Mouse (Mus musculus) erythroblast, embryonic 14.5 days (primary cell): ENCODE results near the gene Gm3417.
"Not testable (repeated sequence)": the region's sequence is repeated elsewhere in the genome, so short reads cannot be mapped to it uniquely, and the experiment has no call there.

Source experiments
- GATA1 ChIP-seq: IDR thresholded peaks from 2 replicates; pipeline ENCODE4 v1.6.1; 2012; ENCODE audit warnings: low read length, inconsistent platforms, mixed read lengths
- TAL1 ChIP-seq: IDR thresholded peaks from 3 replicates; pipeline ENCODE4 v1.6.1; 2012; ENCODE audit warnings: low read length, inconsistent platforms, mixed read lengths

DNA sequence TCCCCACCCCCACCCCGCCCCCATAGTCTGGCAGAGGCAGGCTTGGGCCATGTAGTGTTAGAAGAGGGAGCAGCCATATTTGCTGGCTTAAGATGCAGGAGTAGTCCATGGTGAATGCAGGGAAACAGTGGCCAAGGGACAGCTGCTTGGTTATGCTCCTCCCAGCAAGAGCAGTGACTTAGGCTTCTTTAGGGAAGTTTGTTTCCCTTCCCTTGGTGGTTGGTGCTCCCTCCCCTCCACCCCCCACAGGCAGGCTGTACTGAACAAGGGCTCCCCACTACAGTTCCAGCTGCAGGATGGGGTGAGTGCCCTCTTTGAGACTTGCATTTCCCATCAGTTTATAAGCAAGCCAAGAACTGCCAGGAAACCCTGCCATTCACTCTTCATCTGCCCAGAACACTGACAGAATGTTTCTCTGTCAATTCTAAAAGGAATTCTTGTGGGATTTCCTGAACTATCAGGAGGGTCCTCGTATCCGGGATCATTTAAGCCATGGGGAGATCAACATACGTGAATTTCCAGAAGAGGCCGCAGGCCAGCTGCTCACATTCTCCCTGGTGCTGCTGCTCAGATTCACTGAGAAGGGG lies 11.6 kb upstream of the Gm3417 start:
- TF ChIP-seq GATA1, TAL1: not testable (repeated sequence)
